Mouse (Mus musculus) liver, adult 2 months (tissue): ENCODE results near the gene Slc18a3. TPM values are rescaled to one million over a fixed set of nuclear protein-coding genes. Genes with fewer than 3 reads are reported as not detected.

Experiments
- DNase-seq: peaks from one replicate; pipeline ENCODE4 v3.0.0-alpha.2; 2011; ENCODE audit warnings: low read depth, low spot score; ENCODE audit errors: extremely low read depth
- H3K27ac ChIP-seq: fragments of 200-500 bp; replicated peaks from 2 replicates; pipeline ENCODE4 v1.5.1; 2012; ENCODE audit warnings: low read depth, mild to moderate bottlenecking, control low read depth, inconsistent platforms, low read length; ENCODE audit not compliant: insufficient read depth
- H3K27me3 ChIP-seq: fragments of 200-500 bp; 2 replicates; pipeline ENCODE4 v1.6.1; 2012; ENCODE audit warnings: mild to moderate bottlenecking, moderate library complexity, low read length, inconsistent platforms; ENCODE audit not compliant: control insufficient read depth, insufficient read depth
- H3K36me3 ChIP-seq: fragments of 200-500 bp; 2 replicates; pipeline ENCODE4 v1.6.1; 2012; ENCODE audit warnings: low read length, inconsistent platforms; ENCODE audit not compliant: control insufficient read depth, insufficient read depth
- H3K4me1 ChIP-seq: fragments of 200-500 bp; 2 replicates; pipeline ENCODE4 v1.6.1; 2011; ENCODE audit warnings: low read length; ENCODE audit not compliant: control insufficient read depth, insufficient read depth
- H3K4me3 ChIP-seq: fragments of 200-500 bp; 2 replicates; pipeline ENCODE4 v1.5.1; 2011; ENCODE audit warnings: low read depth, mild to moderate bottlenecking, control low read depth, low read length, moderate library complexity; ENCODE audit not compliant: insufficient read depth
- H3K79me2 ChIP-seq: fragments of 200-500 bp; 2 replicates; pipeline ENCODE4 v1.6.1; 2012; ENCODE audit warnings: inconsistent platforms, mild to moderate bottlenecking, low read length, moderate library complexity; ENCODE audit not compliant: control insufficient read depth, insufficient read depth
- H3K9ac ChIP-seq: fragments of 200-500 bp; 2 replicates; pipeline ENCODE4 v1.6.1; 2012; ENCODE audit warnings: low read depth, mild to moderate bottlenecking, control low read depth, inconsistent platforms, low read length
- CTCF ChIP-seq: fragments of 200-500 bp; IDR thresholded peaks from 2 replicates; pipeline ENCODE4 v1.5.1; 2011; ENCODE audit warnings: low read depth, low read length, control low read depth
- POLR2A ChIP-seq: fragments of 200-500 bp; IDR thresholded peaks from 2 replicates; pipeline ENCODE4 v1.6.1; 2011; ENCODE audit warnings: low read length, control low read depth; ENCODE audit not compliant: insufficient read depth; ENCODE audit errors: extremely low read depth
- WGBS: fragments of 180-500 bp; shearing (Covaris S2); methylation state at CpG from one replicate; pipeline ENCODE4 v1.1.7; 2018; 5-methylcytosine and 5-hydroxymethylcytosine counted together
- polyA plus RNA-seq: library from polyadenylated mRNA; depleted of rRNA; stranded (reverse); fragments of >200 nt; gene quantifications from 2 replicates; pipeline ENCODE4 v1.2.3, GENCODE M21; 2012
- total RNA-seq: library from RNA; depleted of rRNA; stranded (reverse); fragments of >200 nt; gene quantifications from 2 replicates; pipeline ENCODE4 v1.2.3, GENCODE M21; 2014

Gene Slc18a3
- total and polyA plus RNA-seq, 2 experiments, result not detected

GRCm38 (mm10) chr14:32496115-32496850 lies 31.6 kb upstream of the Slc18a3 start:
- no peak overlapping the region for H3K9ac ChIP-seq
- H3K4me3 ChIP-seq, result no peak overlapping the region
- no peaks in the 10 kb centered on the region for H3K79me2 ChIP-seq
- TF ChIP-seq CTCF (no peak), POLR2A (no peak)
- H3K27ac ChIP-seq, result no peak overlapping the region
- no peak for DNase-seq
- no peaks in the 10 kb centered on the region for H3K36me3 ChIP-seq
- 54% methylated on average over 8 of the region's 8 CpGs for WGBS
- H3K4me1 ChIP-seq, result no peaks in the 10 kb centered on the region
- no peaks in the 10 kb centered on the region for H3K27me3 ChIP-seq

- no peak for DNase-seq
- Histone ChIP-seq H3K9ac (no peak overlapping the region), H3K27me3 (no peaks in the 10 kb centered on the region; the same call in 1 of the 2 replicates), H3K36me3 (no peaks in the 10 kb centered on the region), H3K79me2 (no peaks in the 10 kb centered on the region), H3K4me1 (no peaks in the 10 kb centered on the region), H3K4me3 (no peak overlapping the region), H3K27ac (no peak overlapping the region)
- 20% methylated on average over 13 of the region's 13 CpGs for WGBS
- TF ChIP-seq POLR2A, result no peak
- no peak for TF ChIP-seq CTCF
Observed at GRCm38 (mm10) chr14:32492521-32492920, 27.9 kb upstream of the Slc18a3 start.

- Histone ChIP-seq H3K4me3 (no peak overlapping the region), H3K27ac (no peak overlapping the region), H3K4me1 (no peaks in the 10 kb centered on the region), H3K36me3 (no peaks in the 10 kb centered on the region), H3K27me3 (peaks cover 9% of the 10 kb centered on the region; the same call in 1 of the 2 replicates), H3K9ac (no peak overlapping the region), H3K79me2 (no peaks in the 10 kb centered on the region)
- WGBS, result 8% methylated on average over 3 of the region's 3 CpGs
- TF ChIP-seq POLR2A, result no peak
- peak; percentile 74 for TF ChIP-seq CTCF
- peak; percentile 47 for DNase-seq
Observed at GRCm38 (mm10) chr14:32482061-32482460, 17.4 kb upstream of the Slc18a3 start.

GRCm38 (mm10) chr14:32477581-32477980 lies 12.9 kb upstream of the Slc18a3 start:
- H3K36me3 ChIP-seq, result no peaks in the 10 kb centered on the region
- H3K4me3 ChIP-seq, result no peak overlapping the region
- TF ChIP-seq CTCF, result no peak
- TF ChIP-seq POLR2A, result no peak
- H3K27me3 ChIP-seq, result 0 out of 2 replicates have a peak, but pooled peaks cover 6% of the 10 kb centered on the region
- WGBS, result 74% methylated on average over 1 of the region's 1 CpGs
- H3K27ac ChIP-seq, result no peak overlapping the region
- no peak for DNase-seq
- H3K9ac ChIP-seq, result no peak overlapping the region
- no peaks in the 10 kb centered on the region for H3K79me2 ChIP-seq
- H3K4me1 ChIP-seq, result 0 out of 2 replicates have a peak, but pooled peaks cover 1% of the 10 kb centered on the region

GRCm38 (mm10) chr14:32476559-32476958 lies 11.9 kb upstream of the Slc18a3 start:
- 0 out of 2 replicates have a peak, but pooled peaks cover 1% of the 10 kb centered on the region for H3K4me1 ChIP-seq
- no peaks in the 10 kb centered on the region for H3K36me3 ChIP-seq
- H3K27ac ChIP-seq, result no peak overlapping the region
- H3K27me3 ChIP-seq, result 0 out of 2 replicates have a peak, but pooled peaks cover 8% of the 10 kb centered on the region
- H3K4me3 ChIP-seq, result no peak overlapping the region
- 27% methylated on average over 6 of the region's 6 CpGs for WGBS
- H3K9ac ChIP-seq, result no peak overlapping the region
- TF ChIP-seq CTCF (no peak), POLR2A (no peak)
- H3K79me2 ChIP-seq, result no peaks in the 10 kb centered on the region
- peak; percentile 96 for DNase-seq

- Histone ChIP-seq H3K9ac (no peak overlapping the region), H3K4me3 (no peak overlapping the region), H3K79me2 (no peaks in the 10 kb centered on the region), H3K27me3 (0 out of 2 replicates have a peak, but pooled peaks cover 5% of the 10 kb centered on the region), H3K27ac (no peak overlapping the region), H3K36me3 (no peaks in the 10 kb centered on the region), H3K4me1 (0 out of 2 replicates have a peak, but pooled peaks cover 1% of the 10 kb centered on the region)
- TF ChIP-seq POLR2A (no peak), CTCF (peak; percentile 53; the same call in 1 of the 2 replicates)
- peak; percentile 38 for DNase-seq
- WGBS, result 8% methylated on average over 4 of the region's 4 CpGs
Observed at GRCm38 (mm10) chr14:32472996-32473395, 8.3 kb upstream of the Slc18a3 start.
